Mouse (Mus musculus): ENCODE data around the gene Lrrc1.

GRCm38 (mm10) chr9:77536832-77537231 lies 7.8 kb downstream of the Lrrc1 start:
- no peak for TF ChIP-seq POLR2A (IDR thresholded peaks at IDR 0.05; ENCODE audit: control insufficient read depth, low read depth, low read length)
- no peak for TF ChIP-seq CTCF (IDR thresholded peaks at IDR 0.05; ENCODE audit: control insufficient read depth, insufficient read depth, insufficient replicate concordance, low read depth, low read length)
